Mouse (Mus musculus) embryonic facial prominence, embryonic 10.5 days (tissue): ENCODE measurements around the gene Ovca2. TPM values are rescaled to one million over a fixed set of nuclear protein-coding genes. Genes with fewer than 3 reads are reported as not detected.

ENCODE experiments used
- DNase-seq: peaks from one replicate; pipeline ENCODE4 v3.0.0-alpha.2; 2017; ENCODE audit warnings: low spot score
- H3K27ac ChIP-seq: fragments of 300-500 bp; sonication (generic); replicated peaks from 2 replicates; pipeline ENCODE4 v1.5.1; 2016; ENCODE audit warnings: mild to moderate bottlenecking
- H3K27me3 ChIP-seq: fragments of 300-500 bp; sonication (generic); replicated peaks from 2 replicates; pipeline ENCODE4 v1.6.1; 2016; ENCODE audit warnings: low read depth, mild to moderate bottlenecking; ENCODE audit not compliant: poor library complexity, severe bottlenecking
- H3K36me3 ChIP-seq: fragments of 300-500 bp; sonication (generic); replicated peaks from 2 replicates; pipeline ENCODE4 v1.6.1; 2016; ENCODE audit warnings: mild to moderate bottlenecking, moderate library complexity
- H3K4me1 ChIP-seq: fragments of 300-500 bp; sonication (generic); 2 replicates; pipeline ENCODE4 v1.6.1; 2016
- H3K4me3 ChIP-seq: fragments of 300-500 bp; sonication (generic); 2 replicates; pipeline ENCODE4 v1.5.1; 2016; ENCODE audit warnings: mild to moderate bottlenecking, moderate library complexity
- H3K9me3 ChIP-seq: fragments of 300-500 bp; sonication (generic); 2 replicates; pipeline ENCODE4 v1.6.1; 2016; ENCODE audit warnings: mild to moderate bottlenecking
- WGBS: fragments of 180-500 bp; shearing (Covaris S2); methylation state at CpG from one replicate; pipeline ENCODE4 v1.1.7; 2016; 5-methylcytosine and 5-hydroxymethylcytosine counted together
- polyA plus RNA-seq: library from polyadenylated mRNA; unstranded; fragments of >200 nt; fragmentation: Nextera tagmentation; extraction: Ambion mirVana; gene quantifications from 2 replicates; pipeline ENCODE4 v1.2.1, GENCODE M21; 2016

The Ovca2 gene
- polyA plus RNA-seq, 1 experiment from 2014 or later, result 35.4 TPM

- 5% methylated on average over 15 of the region's 15 CpGs for WGBS
- Histone ChIP-seq H3K9me3 (no peaks in the 10 kb centered on the region), H3K4me1 (peaks cover 60% of the 10 kb centered on the region), H3K4me3 (peak overlapping the region; percentile 73), H3K36me3 (peaks cover 23% of the 10 kb centered on the region), H3K27me3 (peaks cover 66% of the 10 kb centered on the region), H3K27ac (no peak overlapping the region)
- no peak for DNase-seq
Observed at GRCm38 (mm10) chr11:75173799-75174165, 4.9 kb downstream of the Ovca2 start.

- Histone ChIP-seq H3K4me1 (peaks cover 62% of the 10 kb centered on the region), H3K27ac (peak overlapping the region; percentile 75), H3K9me3 (no peaks in the 10 kb centered on the region), H3K4me3 (peak overlapping the region; percentile 73), H3K27me3 (peaks cover 71% of the 10 kb centered on the region), H3K36me3 (peaks cover 23% of the 10 kb centered on the region)
- DNase-seq, result peak; percentile 93
- WGBS, result under 1% methylated on average over 71 of the region's 71 CpGs
Observed at GRCm38 (mm10) chr11:75173095-75173798, 5.4 kb downstream of the Ovca2 start.

GRCm38 (mm10) chr11:75172151-75173094 is 6.2 kb downstream of the Ovca2 start:
- DNase-seq, result peak; percentile 52
- under 1% methylated on average over 75 of the region's 75 CpGs for WGBS
- Histone ChIP-seq H3K27me3 (peaks cover 79% of the 10 kb centered on the region), H3K4me1 (peaks cover 62% of the 10 kb centered on the region), H3K36me3 (peaks cover 15% of the 10 kb centered on the region), H3K4me3 (peak overlapping the region; percentile 73), H3K27ac (peak overlapping the region; percentile 75; the same call in 1 of the 2 replicates), H3K9me3 (no peaks in the 10 kb centered on the region)

- 5% methylated on average over 17 of the region's 17 CpGs for WGBS
- Histone ChIP-seq H3K27me3 (peaks cover 88% of the 10 kb centered on the region), H3K36me3 (peaks cover 4% of the 10 kb centered on the region), H3K4me3 (peak overlapping the region; percentile 73; the same call in 1 of the 2 replicates), H3K9me3 (no peaks in the 10 kb centered on the region), H3K4me1 (peaks cover 71% of the 10 kb centered on the region), H3K27ac (no peak overlapping the region)
- DNase-seq, result no peak
Observed at GRCm38 (mm10) chr11:75171186-75171865, 7.3 kb downstream of the Ovca2 start.

- H3K9me3 ChIP-seq, result no peaks in the 10 kb centered on the region
- peak overlapping the region; percentile 59 for H3K4me3 ChIP-seq
- H3K27ac ChIP-seq, result no peak overlapping the region
- peaks cover 82% of the 10 kb centered on the region for H3K4me1 ChIP-seq
- H3K27me3 ChIP-seq, result peaks cover 91% of the 10 kb centered on the region
- H3K36me3 ChIP-seq, result no peaks in the 10 kb centered on the region; the same call in 1 of the 2 replicates
- peak; percentile 88 for DNase-seq
- WGBS, result under 1% methylated on average over 38 of the region's 38 CpGs
Observed at GRCm38 (mm10) chr11:75170136-75170751, 8.4 kb downstream of the Ovca2 start.

GRCm38 (mm10) chr11:75169405-75170080 is 9.1 kb downstream of the Ovca2 start, which contains the start of gene Hic1:
Gene Hic1, minus strand, starts transcription at chr11:75169519.
- DNase-seq, result peak; percentile 22
- Histone ChIP-seq H3K36me3 (peaks cover 4% of the 10 kb centered on the region; the same call in 1 of the 2 replicates), H3K4me1 (peaks cover 89% of the 10 kb centered on the region), H3K4me3 (peak within 1 kb of the TSS; percentile 59), H3K27me3 (peaks cover 98% of the 10 kb centered on the region), H3K9me3 (no peaks in the 10 kb centered on the region), H3K27ac (peak within 1 kb of the TSS; percentile 77)
- WGBS, result 6% methylated on average over 23 of the region's 23 CpGs

- Histone ChIP-seq H3K27me3 (peaks cover 100% of the 10 kb centered on the region), H3K4me3 (peak overlapping the region; percentile 58), H3K27ac (peak overlapping the region; percentile 77), H3K9me3 (no peaks in the 10 kb centered on the region), H3K36me3 (peaks cover 10% of the 10 kb centered on the region), H3K4me1 (peaks cover 85% of the 10 kb centered on the region)
- WGBS, result under 1% methylated on average over 83 of the region's 83 CpGs
- peak; percentile 91 for DNase-seq
Observed at GRCm38 (mm10) chr11:75168590-75169361, 9.9 kb downstream of the Ovca2 start.

- H3K4me1 ChIP-seq, result peaks cover 76% of the 10 kb centered on the region
- DNase-seq, result peak; percentile 46
- peak overlapping the region; percentile 58 for H3K4me3 ChIP-seq
- 3% methylated on average over 63 of the region's 63 CpGs for WGBS
- H3K27ac ChIP-seq, result peak overlapping the region; percentile 77
- H3K36me3 ChIP-seq, result peaks cover 18% of the 10 kb centered on the region
- peaks cover 100% of the 10 kb centered on the region for H3K27me3 ChIP-seq
- H3K9me3 ChIP-seq, result no peaks in the 10 kb centered on the region
Observed at GRCm38 (mm10) chr11:75167643-75168589, 10.7 kb downstream of the Ovca2 start.

- DNase-seq, result peak; percentile 67
- WGBS, result 2% methylated on average over 68 of the region's 68 CpGs
- peaks cover 68% of the 10 kb centered on the region for H3K4me1 ChIP-seq
- H3K4me3 ChIP-seq, result peak overlapping the region; percentile 58
- peaks cover 98% of the 10 kb centered on the region for H3K27me3 ChIP-seq
- H3K36me3 ChIP-seq, result peaks cover 26% of the 10 kb centered on the region
- H3K27ac ChIP-seq, result peak overlapping the region; percentile 36
- no peaks in the 10 kb centered on the region for H3K9me3 ChIP-seq
Observed at GRCm38 (mm10) chr11:75166861-75167642, 11.6 kb downstream of the Ovca2 start.
